Mouse (Mus musculus) brain, embryonic 14.5 days (tissue): ENCODE data around the gene Ptpn14.

Source experiments
- CTCF ChIP-seq: fragments of 200-500 bp; IDR thresholded peaks from 2 replicates; pipeline ENCODE4 v1.5.1; 2012; ENCODE audit warnings: inconsistent platforms, mild to moderate bottlenecking, moderate library complexity, borderline replicate concordance; ENCODE audit not compliant: insufficient read depth, insufficient read length; ENCODE audit errors: extremely low read depth
- POLR2A ChIP-seq: fragments of 200-500 bp; IDR thresholded peaks from 2 replicates; pipeline ENCODE4 v1.6.1; 2012; ENCODE audit warnings: mild to moderate bottlenecking, inconsistent platforms, borderline replicate concordance; ENCODE audit not compliant: poor library complexity, insufficient read depth, insufficient read length, severe bottlenecking; ENCODE audit errors: extremely low read depth

DNA sequence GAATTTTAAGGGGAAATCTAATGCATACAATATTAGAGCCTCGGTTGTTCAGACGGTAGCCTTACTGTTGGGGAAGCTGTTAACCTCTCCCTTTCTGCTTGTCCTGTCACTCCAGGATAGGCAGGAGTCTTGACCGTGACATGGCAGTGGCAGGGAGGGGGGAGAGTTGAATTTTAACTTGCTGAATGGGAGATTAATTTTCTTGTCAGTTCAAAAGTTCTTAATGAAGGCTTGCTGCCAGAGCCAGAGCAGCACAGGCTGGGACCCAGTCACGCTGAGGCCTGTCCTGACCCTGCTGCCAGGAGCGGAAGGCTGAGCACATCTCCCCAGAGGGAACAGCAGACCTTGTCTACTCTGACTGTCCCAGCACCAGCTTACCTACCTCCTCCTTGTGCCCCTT, 20.6 kb upstream of the Ptpn14 start:
- TF ChIP-seq POLR2A (no peak), CTCF (no peak)
